Mouse (Mus musculus) testis, adult 2 months (tissue): ENCODE data around the gene Il21r.

Experiments
- CTCF ChIP-seq: fragments of 200-500 bp; IDR thresholded peaks from 2 replicates; pipeline ENCODE4 v1.5.1; 2012; ENCODE audit warnings: low read depth, mild to moderate bottlenecking, inconsistent platforms, low read length, moderate library complexity; ENCODE audit not compliant: control insufficient read depth, insufficient read depth, insufficient replicate concordance
- POLR2A ChIP-seq: fragments of 200-500 bp; IDR thresholded peaks from 2 replicates; pipeline ENCODE4 v1.6.1; 2012; ENCODE audit warnings: low read depth, mild to moderate bottlenecking, inconsistent platforms, low read length, moderate library complexity; ENCODE audit not compliant: control insufficient read depth

GRCm38 (mm10) chr7:125674916-125675315, 71.7 kb downstream of the Il21r start:
- TF ChIP-seq POLR2A, result no peak
- TF ChIP-seq CTCF, result no peak
